Comparison of ENCODE assay signal across 25 mouse cellular contexts in genomic region chr8:43295826-43296225, GRCm38 (mm10). TPM values are rescaled to one million over a fixed set of nuclear protein-coding genes. Genes with fewer than 3 reads are reported as not detected.
A peak's percentile ranks its signal among the peaks of the same experiment; 100 is the strongest.
DNase-seq lines count a peak whose midpoint lies in the region; ATAC-seq and TF ChIP-seq lines count a peak whose summit lies in the region.
"Had no signal": no experiment of that assay in that cellular context is flagged by ENCODE, and none has a peak within 500 bp of the region (broad histone marks: within the 10 kb centered on the region; RNA-seq: fewer than 3 reads in every experiment).

No protein-coding gene starts in this region.

- peak overlapping the region; percentile 76 for H3K4me3 ChIP-seq in E14TG2a.4 (replicated peaks; ENCODE audit: low read length)
- H3K4me3 ChIP-seq in ES-Bruce4 (ENCODE audit: low read depth, low read length), result peak overlapping the region; percentile 7; the same call in 1 of the 2 replicates
- H3K4me3 ChIP-seq in ES-E14 (ENCODE audit: insufficient read depth in 1 of 2, low read depth in 1 of 2, low read length in 2 of 2, poor library complexity in 1 of 2, severe bottlenecking in 1 of 2), result peak overlapping the region; percentile 13 to 55; a peak in 3 of 4 replicates
- H3K4me3 ChIP-seq in forebrain, embryonic 12.5 days (replicated peaks), result no peak overlapping the region
- H3K4me3 ChIP-seq: embryonic facial prominence, embryonic 10.5 days; embryonic facial prominence, embryonic 12.5 days had no signal

- ATAC-seq in forebrain, embryonic 12.5 days (ENCODE audit: low FRiP score), result no peak
- ATAC-seq: forebrain, embryonic 14.5 days; forebrain, embryonic 16.5 days had no signal

- H3K4me1 ChIP-seq in E14TG2a.4 (replicated peaks; ENCODE audit: low read depth, low read length), result peaks cover 64% of the 10 kb centered on the region
- H3K4me1 ChIP-seq in ES-Bruce4 (ENCODE audit: control insufficient read depth, insufficient read depth, low read length), result no peaks in the 10 kb centered on the region
- H3K4me1 ChIP-seq in ES-E14 (ENCODE audit: control insufficient read depth in 2 of 2, insufficient read depth in 2 of 2, low read length in 2 of 2, poor library complexity in 1 of 2), result no peaks in the 10 kb centered on the region
- H3K4me1 ChIP-seq in forebrain, embryonic 12.5 days, result no peaks in the 10 kb centered on the region
- H3K4me1 ChIP-seq: embryonic facial prominence, embryonic 10.5 days; embryonic facial prominence, embryonic 12.5 days had no signal

- TF ChIP-seq CTCF in E14TG2a.4 (conservative IDR thresholded peaks at IDR 0.05; ENCODE audit: low read length) (no peak), ES-Bruce4 (IDR thresholded peaks at IDR 0.05; ENCODE audit: low read depth, low read length) (peak; percentile 17)

- H3K9ac ChIP-seq in ES-Bruce4 (ENCODE audit: low read depth, poor library complexity, severe bottlenecking) (no peak overlapping the region), ES-E14 (ENCODE audit: insufficient read depth, low read depth, low read length, poor library complexity, severe bottlenecking) (peak overlapping the region; percentile 44; the same call in 1 of the 2 replicates)
- no peak overlapping the region for H3K9ac ChIP-seq in forebrain, embryonic 12.5 days
- H3K9ac ChIP-seq: embryonic facial prominence, embryonic 12.5 days had no signal

- peaks cover 96% of the 10 kb centered on the region for H3K36me3 ChIP-seq in E14TG2a.4 (ENCODE audit: insufficient read depth, low read length)
- peaks cover 80% of the 10 kb centered on the region for H3K36me3 ChIP-seq in ES-Bruce4 (ENCODE audit: control insufficient read depth, insufficient read depth, low read length, poor library complexity, severe bottlenecking)
- H3K36me3 ChIP-seq in ES-E14 (ENCODE audit: control insufficient read depth, insufficient read depth, low read length, poor library complexity, severe bottlenecking), result peaks cover 58% of the 10 kb centered on the region
- no peaks in the 10 kb centered on the region for H3K36me3 ChIP-seq in forebrain, embryonic 12.5 days (replicated peaks)
- H3K36me3 ChIP-seq: embryonic facial prominence, embryonic 10.5 days; embryonic facial prominence, embryonic 12.5 days had no signal

- DNase-seq in ES-E14 (ENCODE audit: low read depth, low spot score), result no peak
- DNase-seq in ZHBTc4 (ENCODE audit: low read depth, low spot score), result peak; percentile 67
- no peak for DNase-seq in kidney, adult 11 months
- no peak for DNase-seq in heart, adult 11 months
- DNase-seq: adrenal gland, adult 2 months; adrenal gland, postnatal 14 days; adrenal gland, postnatal 36 days; cerebellum, adult 11-12 months; cerebellum, adult 2 months; cerebellum, adult 9-10 months; cerebellum, postnatal 10 days; cerebellum, postnatal 25 days had no signal

- H3K9me3 ChIP-seq in E14TG2a.4 (ENCODE audit: low read length), result no peaks in the 10 kb centered on the region
- no peaks in the 10 kb centered on the region for H3K9me3 ChIP-seq in ES-Bruce4 (replicated peaks; ENCODE audit: control insufficient read depth, insufficient read depth, low read length, poor library complexity, severe bottlenecking)
- H3K9me3 ChIP-seq in ES-E14 (ENCODE audit: control insufficient read depth, insufficient read depth, low read depth, low read length), result no peaks in the 10 kb centered on the region
- H3K9me3 ChIP-seq in forebrain, embryonic 12.5 days, result no peaks in the 10 kb centered on the region
- H3K9me3 ChIP-seq: embryonic facial prominence, embryonic 12.5 days had no signal

- no peak for TF ChIP-seq POLR2A in ES-Bruce4 (IDR thresholded peaks at IDR 0.05; ENCODE audit: insufficient read depth, low read length)

- H3K27ac ChIP-seq in ES-Bruce4 (ENCODE audit: insufficient read depth, low read length) (no peak overlapping the region), ES-E14 (ENCODE audit: insufficient read depth, low read depth, low read length, poor library complexity, severe bottlenecking) (peak overlapping the region; percentile 64; the same call in 1 of the 2 replicates)
- H3K27ac ChIP-seq in forebrain, embryonic 12.5 days, result no peak overlapping the region
- H3K27ac ChIP-seq: embryonic facial prominence, embryonic 10.5 days; embryonic facial prominence, embryonic 12.5 days had no signal

- no peak for TF ChIP-seq EP300 in ES-Bruce4 (IDR thresholded peaks at IDR 0.05; ENCODE audit: insufficient read depth, low read depth, low read length)

- in situ Hi-C loops in ES-E14 (cut with MboI; ENCODE audit: low sequenced_read_pairs in 2 of 2, unreplicated experiment in 2 of 2), result no loop called here

- no peak overlapping the region for H3K4me2 ChIP-seq in forebrain, embryonic 12.5 days
- H3K4me2 ChIP-seq: embryonic facial prominence, embryonic 12.5 days had no signal

- 93% methylated on average over 21 of the region's 21 CpGs for WGBS in forebrain, embryonic 12.5 days

- H3K27me3 ChIP-seq in E14TG2a.4 (ENCODE audit: insufficient read depth, low read length) (no peaks in the 10 kb centered on the region), ES-Bruce4 (ENCODE audit: control insufficient read depth, insufficient read depth, low read length, poor library complexity, severe bottlenecking) (no peaks in the 10 kb centered on the region)
- no peaks in the 10 kb centered on the region for H3K27me3 ChIP-seq in forebrain, embryonic 12.5 days
- H3K27me3 ChIP-seq: embryonic facial prominence, embryonic 12.5 days had no signal

TF ChIP-seq in ES-E14, 5 proteins besides CTCF, POLR2A, EP300 and RAD21:
- TF ChIP-seq ZC3H11A (IDR thresholded peaks at IDR 0.05; ENCODE audit: borderline replicate concordance, low read depth, low read length) (no peak), ZNF384 (IDR thresholded peaks at IDR 0.05; ENCODE audit: low read depth, low read length) (no peak), HCFC1 (IDR thresholded peaks at IDR 0.05; ENCODE audit: borderline replicate concordance, insufficient read depth, low read length) (no peak), CHD2 (IDR thresholded peaks at IDR 0.05; ENCODE audit: low read depth, low read length) (no peak), MAFK (IDR thresholded peaks at IDR 0.05; ENCODE audit: insufficient read depth, low read depth, low read length) (no peak)

RNA-seq across cellular contexts. Expression of gene Zfp42, which starts 11.0 kb away (rescaled TPM):
- 61.7 and 67.5 TPM in 2 replicates for polyA plus RNA-seq in ES-Bruce4 (2011; ENCODE audit: insufficient read depth, insufficient read length, low read depth, missing spikeins)
- 412 and 503 TPM in 2 replicates for total RNA-seq in ES-E14 (2012; rRNA removed)
- not detected in 2 replicates for polyA plus RNA-seq in forebrain, embryonic 12.5 days (2016; fragmentation: Nextera tagmentation; extraction: Ambion mirVana)
- total RNA-seq: adrenal gland, adult 2 months; adrenal gland, postnatal 14 days; adrenal gland, postnatal 36 days; MEL had no signal
- polyA plus RNA-seq: adrenal gland, adult 2 months; C2C12; cerebellum, adult 2 months; cortical plate, adult 2 months; embryonic facial prominence, embryonic 10.5 days; embryonic facial prominence, embryonic 12.5 days; embryonic facial prominence, embryonic 14.5 days; forebrain, embryonic 11.5 days; forebrain, embryonic 14.5 days; forebrain, embryonic 16.5 days; frontal cortex, adult 2 months had no signal

Comparison
In these comparisons a context has a peak if more than half of its experiments do, and no peak if none do; other contexts are left out.
1. RNA of gene Zfp42, which starts 11.0 kb away (polyA plus RNA-seq): 61.7 to 67.5 TPM in ES-Bruce4; not detected in forebrain, embryonic 12.5 days; every median in the first group is over 10 times any median in the second.